Mouse (Mus musculus): ENCODE data around the gene Bcar1.

The Bcar1 gene

DNA sequence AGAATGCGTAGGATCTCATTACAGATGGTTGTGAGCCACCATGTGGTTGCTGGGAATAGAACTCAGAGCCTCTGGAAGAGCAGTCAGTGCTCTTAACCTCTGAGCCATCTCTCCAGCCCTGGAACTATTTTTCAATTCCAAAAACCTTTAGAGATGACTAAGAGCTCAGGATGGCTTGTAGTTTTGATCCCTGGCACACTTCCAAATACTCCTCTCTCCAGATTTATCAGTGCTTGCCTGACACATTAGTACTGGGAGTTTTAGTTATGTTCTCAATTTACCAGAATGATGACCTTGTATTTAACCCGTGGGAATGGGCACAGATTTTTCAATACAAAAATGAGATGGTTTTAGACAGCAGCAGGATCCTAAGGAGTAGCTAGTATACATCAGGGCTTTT lies 76.9 kb downstream of the Bcar1 start:
- DNase-seq, result no peak

DNA sequence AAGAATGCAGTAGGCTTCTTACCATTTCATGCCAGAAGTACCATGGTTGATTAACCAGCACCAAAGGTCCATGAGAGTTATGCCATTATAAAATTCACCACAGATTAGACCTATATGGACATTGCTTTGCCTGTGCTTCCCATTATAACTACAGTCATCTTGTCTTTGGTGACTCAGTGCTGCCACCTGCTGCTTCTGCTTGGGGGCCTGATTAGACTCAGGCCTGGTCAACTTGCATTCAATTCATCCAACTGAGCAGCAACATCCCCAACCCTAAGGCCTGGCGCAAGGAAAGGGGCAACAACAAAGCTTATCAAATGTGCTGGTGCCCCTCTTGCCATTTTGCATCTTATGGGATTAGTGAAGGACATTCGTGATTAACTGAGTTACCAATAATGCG lies 81.1 kb downstream of the Bcar1 start:
- peak; percentile 83 to 88 for DNase-seq

All from cerebellum, postnatal 25 days (tissue).